Mouse (Mus musculus) heart, postnatal 25 days (tissue): Measurements from ENCODE around the gene Mapkapk3. TPM values are rescaled to one million over a fixed set of nuclear protein-coding genes. Genes with fewer than 3 reads are reported as not detected.

Experiments
- DNase-seq: peaks from one replicate; pipeline ENCODE4 v3.0.0; 2022; ENCODE audit warnings: low spot score
- intact Hi-C: fragments of 180-260 bp; cut with DNase I; formaldehyde crosslinking; loops from one replicate; pipeline ENCODE4 v1.15.1; 2025
- microRNA-seq: library from miRNA; unstranded; fragments of <30 nt; microRNA quantifications from one replicate; pipeline ENCODE4 v1.2.0, GENCODE M21; 2022
- total RNA-seq, 2 experiments: library from RNA; stranded (reverse); gene quantifications; 2 replicates each; pipeline ENCODE4 v1.2.3; 2021

Gene Mapkapk3
- total RNA-seq, 2 experiments from 2014 or later: 28.3 to 30.9 TPM

DNA sequence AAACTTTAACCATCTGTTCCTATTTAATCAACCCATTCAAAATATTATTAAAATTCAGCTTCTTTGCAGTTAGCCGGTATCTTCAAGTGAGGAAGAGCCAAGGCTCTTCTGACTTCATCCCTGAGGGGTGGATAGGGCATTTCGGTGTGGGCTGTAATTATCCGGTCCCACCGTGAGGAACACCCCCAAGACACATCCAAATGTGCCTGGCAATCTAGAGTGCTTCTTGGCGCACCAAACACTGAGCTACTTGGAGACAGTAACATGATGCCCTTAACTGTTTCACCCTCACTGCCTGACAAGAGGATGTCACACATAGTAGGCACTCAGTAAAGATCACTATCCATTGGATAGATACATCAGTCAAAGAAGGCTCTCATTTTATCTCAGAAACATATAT lies 53.5 kb downstream of the Mapkapk3 start:
- intact Hi-C loops: no loop called here
- no peak for DNase-seq

- no peak for DNase-seq
- intact Hi-C loops: no loop called here
Measured at GRCm38 (mm10) chr9:107235261-107235660, 54.4 kb downstream of the Mapkapk3 start.

GRCm38 (mm10) chr9:107232140-107232539 lies 57.5 kb downstream of the Mapkapk3 start:
- intact Hi-C loops: no loop called here
- DNase-seq: no peak

GRCm38 (mm10) chr9:107231539-107232139 lies 58.0 kb downstream of the Mapkapk3 start, which contains the start of gene Dock3:
TSS of gene Dock3 (minus strand) at chr9:107231909.
- intact Hi-C loops: no loop called here
- no peak for DNase-seq

DNA sequence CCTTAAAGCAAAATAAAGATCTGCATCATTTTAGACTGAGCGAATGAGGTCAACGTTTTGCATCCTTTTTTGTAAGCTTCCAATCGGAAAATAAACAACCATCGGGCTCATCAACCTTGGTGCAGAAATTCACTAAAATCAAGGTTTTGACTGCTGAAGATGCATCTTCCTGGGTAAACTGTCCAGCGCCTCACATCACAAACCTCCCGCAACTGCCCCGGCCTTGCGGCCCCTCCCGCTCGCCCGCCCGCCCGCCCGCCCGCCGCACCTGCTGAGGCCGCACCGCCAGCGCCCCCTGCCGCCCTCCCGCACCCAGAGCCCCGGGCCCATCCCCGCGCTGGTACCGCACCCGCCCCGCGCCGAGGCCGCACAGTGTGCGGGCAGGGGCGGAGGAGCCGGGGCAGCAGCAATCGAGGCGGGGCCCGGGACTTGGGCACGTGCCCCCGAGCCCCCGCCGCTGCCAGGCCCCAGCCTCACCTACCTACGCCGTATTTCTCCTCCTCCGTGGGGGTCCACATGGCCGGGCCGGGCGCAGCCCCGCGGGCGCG lies 58.6 kb downstream of the Mapkapk3 start:
- intact Hi-C loops: no loop called here
- no peak for DNase-seq

GRCm38 (mm10) chr9:107224597-107224996 lies 65.1 kb downstream of the Mapkapk3 start:
- intact Hi-C loops: no loop called here
- DNase-seq: no peak

Small RNA genes within 50 kb of the gene (microRNA-seq; reads per million reads assigned to microRNA genes)
- gene Gm22238: not detected

Other genes with a start within 250 kb of the Mapkapk3 start
- gene Dock3, start 58.0 kb downstream of the Mapkapk3 start, total RNA-seq: 1 to 10 TPM; 2.7 to 3.5 TPM
- 100 to 1,000 TPM; 122 to 198 TPM for gene Cish, start 6.1 kb upstream of the Mapkapk3 start, total RNA-seq
- gene Hemk1, start 48.5 kb upstream of the Mapkapk3 start, total RNA-seq: 10 to 100 TPM; 23.0 to 26.9 TPM
- 1 to 10 TPM; 4.8 to 5.9 TPM for gene 6430571L13Rik, start 50.7 kb upstream of the Mapkapk3 start, total RNA-seq
- gene Cacna2d2, start 109.7 kb upstream of the Mapkapk3 start, total RNA-seq: 10 to 100 TPM; 12.3 to 13.4 TPM
- gene Tmem115, start 244.1 kb upstream of the Mapkapk3 start, total RNA-seq: 10 to 100 TPM; 20.6 to 21.4 TPM